Mouse (Mus musculus): ENCODE measurements around the gene Ankmy1. TPM values are rescaled to one million over a fixed set of nuclear protein-coding genes. Genes with fewer than 3 reads are reported as not detected.

The Ankmy1 gene
- polyA plus RNA-seq, 1 experiment from 2014 or later = 0.55 TPM

GRCm38 (mm10) chr1:92916725-92917124, 14.0 kb upstream of the Ankmy1 start:
- H3K27ac ChIP-seq (ENCODE audit: low read depth, low read length) = no peak overlapping the region
- H3K9ac ChIP-seq (ENCODE audit: low read depth, low read length) = no peak overlapping the region
- H3K4me3 ChIP-seq (ENCODE audit: low read length) = no peak overlapping the region
- H3K27me3 ChIP-seq (replicated peaks; ENCODE audit: control insufficient read depth, insufficient read depth, low read length) = no peaks in the 10 kb centered on the region
- peaks cover 53% of the 10 kb centered on the region for H3K36me3 ChIP-seq (ENCODE audit: control insufficient read depth, insufficient read depth, low read length)
- WGBS = 94% methylated on average over 9 of the region's 9 CpGs
- peaks cover 15% of the 10 kb centered on the region for H3K4me1 ChIP-seq (ENCODE audit: control insufficient read depth, insufficient read depth, low read depth, low read length)
- ATAC-seq = no peak
- no peak overlapping the region for H3K4me2 ChIP-seq (ENCODE audit: low read length)
- no peaks in the 10 kb centered on the region for H3K9me3 ChIP-seq (ENCODE audit: control insufficient read depth, low read length)

GRCm38 (mm10) chr1:92914993-92915392, 12.3 kb upstream of the Ankmy1 start:
- Histone ChIP-seq H3K9me3 (ENCODE audit: control insufficient read depth, low read length) (no peaks in the 10 kb centered on the region), H3K4me1 (ENCODE audit: control insufficient read depth, insufficient read depth, low read depth, low read length) (peaks cover 18% of the 10 kb centered on the region), H3K27ac (ENCODE audit: low read depth, low read length) (no peak overlapping the region), H3K4me2 (ENCODE audit: low read length) (no peak overlapping the region), H3K4me3 (ENCODE audit: low read length) (no peak overlapping the region), H3K9ac (ENCODE audit: low read depth, low read length) (no peak overlapping the region), H3K36me3 (ENCODE audit: control insufficient read depth, insufficient read depth, low read length) (peaks cover 49% of the 10 kb centered on the region), H3K27me3 (replicated peaks; ENCODE audit: control insufficient read depth, insufficient read depth, low read length) (no peaks in the 10 kb centered on the region)
- no peak for ATAC-seq
- 96% methylated on average over 11 of the region's 11 CpGs for WGBS

- ATAC-seq = no peak
- H3K4me1 ChIP-seq (ENCODE audit: control insufficient read depth, insufficient read depth, low read depth, low read length) = peaks cover 25% of the 10 kb centered on the region
- WGBS = 83% methylated on average over 4 of the region's 4 CpGs
- H3K9me3 ChIP-seq (ENCODE audit: control insufficient read depth, low read length) = no peaks in the 10 kb centered on the region
- no peaks in the 10 kb centered on the region for H3K27me3 ChIP-seq (replicated peaks; ENCODE audit: control insufficient read depth, insufficient read depth, low read length)
- no peak overlapping the region for H3K9ac ChIP-seq (ENCODE audit: low read depth, low read length)
- no peak overlapping the region for H3K4me2 ChIP-seq (ENCODE audit: low read length)
- no peak overlapping the region for H3K4me3 ChIP-seq (ENCODE audit: low read length)
- H3K36me3 ChIP-seq (ENCODE audit: control insufficient read depth, insufficient read depth, low read length) = peaks cover 42% of the 10 kb centered on the region
- H3K27ac ChIP-seq (ENCODE audit: low read depth, low read length) = no peak overlapping the region
Observed at GRCm38 (mm10) chr1:92914239-92914638, 11.5 kb upstream of the Ankmy1 start.

- no peaks in the 10 kb centered on the region for H3K27me3 ChIP-seq (replicated peaks; ENCODE audit: control insufficient read depth, insufficient read depth, low read length)
- H3K9me3 ChIP-seq (ENCODE audit: control insufficient read depth, low read length) = no peaks in the 10 kb centered on the region
- H3K4me1 ChIP-seq (ENCODE audit: control insufficient read depth, insufficient read depth, low read depth, low read length) = peaks cover 33% of the 10 kb centered on the region
- H3K36me3 ChIP-seq (ENCODE audit: control insufficient read depth, insufficient read depth, low read length) = peaks cover 23% of the 10 kb centered on the region
- peak overlapping the region; percentile 91 for H3K9ac ChIP-seq (ENCODE audit: low read depth, low read length)
- 47% methylated on average over 1 of the region's 1 CpGs for WGBS
- no peak for ATAC-seq
- peak overlapping the region; percentile 94 for H3K27ac ChIP-seq (ENCODE audit: low read depth, low read length)
- H3K4me2 ChIP-seq (ENCODE audit: low read length) = peak overlapping the region; percentile 95
- peak overlapping the region; percentile 85 for H3K4me3 ChIP-seq (ENCODE audit: low read length)
Observed at GRCm38 (mm10) chr1:92912286-92912685, 9.6 kb upstream of the Ankmy1 start.

GRCm38 (mm10) chr1:92911721-92912138, 9.0 kb upstream of the Ankmy1 start:
- H3K9me3 ChIP-seq (ENCODE audit: control insufficient read depth, low read length) = no peaks in the 10 kb centered on the region
- H3K27ac ChIP-seq (ENCODE audit: low read depth, low read length) = peak overlapping the region; percentile 94
- no peaks in the 10 kb centered on the region for H3K27me3 ChIP-seq (replicated peaks; ENCODE audit: control insufficient read depth, insufficient read depth, low read length)
- H3K9ac ChIP-seq (ENCODE audit: low read depth, low read length) = peak overlapping the region; percentile 91
- peaks cover 17% of the 10 kb centered on the region for H3K36me3 ChIP-seq (ENCODE audit: control insufficient read depth, insufficient read depth, low read length)
- H3K4me3 ChIP-seq (ENCODE audit: low read length) = peak overlapping the region; percentile 85
- ATAC-seq = no peak
- peaks cover 33% of the 10 kb centered on the region for H3K4me1 ChIP-seq (ENCODE audit: control insufficient read depth, insufficient read depth, low read depth, low read length)
- WGBS = 33% methylated on average over 8 of the region's 8 CpGs
- H3K4me2 ChIP-seq (ENCODE audit: low read length) = peak overlapping the region; percentile 95

GRCm38 (mm10) chr1:92910925-92911720, 8.4 kb upstream of the Ankmy1 start:
- Histone ChIP-seq H3K4me3 (ENCODE audit: low read length) (peak overlapping the region; percentile 85), H3K4me2 (ENCODE audit: low read length) (peak overlapping the region; percentile 95), H3K9ac (ENCODE audit: low read depth, low read length) (peak overlapping the region; percentile 91), H3K27ac (ENCODE audit: low read depth, low read length) (peak overlapping the region; percentile 94), H3K27me3 (replicated peaks; ENCODE audit: control insufficient read depth, insufficient read depth, low read length) (no peaks in the 10 kb centered on the region), H3K9me3 (ENCODE audit: control insufficient read depth, low read length) (no peaks in the 10 kb centered on the region), H3K36me3 (ENCODE audit: control insufficient read depth, insufficient read depth, low read length) (peaks cover 11% of the 10 kb centered on the region), H3K4me1 (ENCODE audit: control insufficient read depth, insufficient read depth, low read depth, low read length) (peaks cover 36% of the 10 kb centered on the region)
- WGBS = 2% methylated on average over 66 of the region's 85 CpGs
- peak; percentile 25 for ATAC-seq

GRCm38 (mm10) chr1:92910239-92910885, 7.7 kb upstream of the Ankmy1 start, which contains the start of gene Rnpepl1:
Gene Rnpepl1 (plus strand): TSS chr1:92910783.
- Histone ChIP-seq H3K9me3 (ENCODE audit: control insufficient read depth, low read length) (no peaks in the 10 kb centered on the region), H3K4me2 (ENCODE audit: low read length) (peak within 1 kb of the TSS; percentile 95), H3K27me3 (replicated peaks; ENCODE audit: control insufficient read depth, insufficient read depth, low read length) (no peaks in the 10 kb centered on the region), H3K4me1 (ENCODE audit: control insufficient read depth, insufficient read depth, low read depth, low read length) (peaks cover 36% of the 10 kb centered on the region), H3K9ac (ENCODE audit: low read depth, low read length) (peak within 1 kb of the TSS; percentile 91), H3K4me3 (ENCODE audit: low read length) (peak within 1 kb of the TSS; percentile 85), H3K27ac (ENCODE audit: low read depth, low read length) (peak within 1 kb of the TSS; percentile 94), H3K36me3 (ENCODE audit: control insufficient read depth, insufficient read depth, low read length) (peaks cover 4% of the 10 kb centered on the region)
- WGBS = under 1% methylated on average over 27 of the region's 57 CpGs
- peak; percentile 69 for ATAC-seq

- Histone ChIP-seq H3K36me3 (ENCODE audit: control insufficient read depth, insufficient read depth, low read length) (no peaks in the 10 kb centered on the region), H3K27ac (ENCODE audit: low read depth, low read length) (no peak overlapping the region), H3K4me2 (ENCODE audit: low read length) (no peak overlapping the region), H3K9me3 (ENCODE audit: control insufficient read depth, low read length) (no peaks in the 10 kb centered on the region), H3K4me1 (ENCODE audit: control insufficient read depth, insufficient read depth, low read depth, low read length) (peaks cover 36% of the 10 kb centered on the region), H3K9ac (ENCODE audit: low read depth, low read length) (no peak overlapping the region), H3K27me3 (replicated peaks; ENCODE audit: control insufficient read depth, insufficient read depth, low read length) (no peaks in the 10 kb centered on the region), H3K4me3 (ENCODE audit: low read length) (no peak overlapping the region)
- no peak for ATAC-seq
- 55% methylated on average over 4 of the region's 4 CpGs for WGBS
Observed at GRCm38 (mm10) chr1:92909068-92909467, 6.4 kb upstream of the Ankmy1 start.

- WGBS = 96% methylated on average over 3 of the region's 3 CpGs
- Histone ChIP-seq H3K4me1 (ENCODE audit: control insufficient read depth, insufficient read depth, low read depth, low read length) (peaks cover 36% of the 10 kb centered on the region), H3K4me3 (ENCODE audit: low read length) (no peak overlapping the region), H3K4me2 (ENCODE audit: low read length) (no peak overlapping the region), H3K27ac (ENCODE audit: low read depth, low read length) (no peak overlapping the region), H3K9me3 (ENCODE audit: control insufficient read depth, low read length) (no peaks in the 10 kb centered on the region), H3K36me3 (ENCODE audit: control insufficient read depth, insufficient read depth, low read length) (no peaks in the 10 kb centered on the region), H3K27me3 (replicated peaks; ENCODE audit: control insufficient read depth, insufficient read depth, low read length) (no peaks in the 10 kb centered on the region), H3K9ac (ENCODE audit: low read depth, low read length) (no peak overlapping the region)
- ATAC-seq = no peak
Observed at GRCm38 (mm10) chr1:92908664-92909063, 6.0 kb upstream of the Ankmy1 start.

All from hindbrain, embryonic 16.5 days (tissue).